Mouse (Mus musculus): ENCODE measurements at regions not wholly inside any gene's neighbourhood (a gene's known extent, or its start where the extent isn't known, plus 50 kb on each side); places are given as distances from the start of the nearest gene placed in this dataset.

- no peaks in the 10 kb centered on the region for H3K9me3 ChIP-seq (replicated peaks)
- H3K27me3 ChIP-seq (replicated peaks): no peaks in the 10 kb centered on the region
- H3K4me1 ChIP-seq (replicated peaks): 0 out of 2 replicates have a peak, but pooled peaks cover 3% of the 10 kb centered on the region
- WGBS: 55% methylated on average over 6 of the region's 6 CpGs
- no peaks in the 10 kb centered on the region for H3K36me3 ChIP-seq
- no peak overlapping the region for H3K9ac ChIP-seq
- ATAC-seq (ENCODE audit: insufficient number of reproducible peaks, low FRiP score): no peak
- no peak overlapping the region for H3K4me2 ChIP-seq
- no peak overlapping the region for H3K27ac ChIP-seq (ENCODE audit: poor library complexity, severe bottlenecking)
- H3K4me3 ChIP-seq: no peak overlapping the region
Measured at GRCm38 (mm10) chr9:112014796-112015195, 220.9 kb downstream of the Arpp21 start.

- Histone ChIP-seq H3K4me3 (no peak overlapping the region), H3K27ac (ENCODE audit: poor library complexity, severe bottlenecking) (peak overlapping the region; percentile 75), H3K4me2 (no peak overlapping the region), H3K36me3 (no peaks in the 10 kb centered on the region), H3K9ac (no peak overlapping the region), H3K27me3 (replicated peaks) (no peaks in the 10 kb centered on the region), H3K4me1 (replicated peaks) (peaks cover 12% of the 10 kb centered on the region), H3K9me3 (replicated peaks) (no peaks in the 10 kb centered on the region)
- no peak for ATAC-seq (ENCODE audit: insufficient number of reproducible peaks, low FRiP score)
- WGBS: 54% methylated on average over 4 of the region's 4 CpGs
Measured at GRCm38 (mm10) chr9:111994401-111994800, 241.3 kb downstream of the Arpp21 start.

GRCm38 (mm10) chr9:111993844-111994243 is 241.9 kb downstream of the Arpp21 start:
- WGBS: 19% methylated on average over 4 of the region's 4 CpGs
- peak overlapping the region; percentile 28 for H3K4me2 ChIP-seq
- H3K4me3 ChIP-seq: no peak overlapping the region
- peak; percentile 63 for ATAC-seq (ENCODE audit: insufficient number of reproducible peaks, low FRiP score)
- H3K9me3 ChIP-seq (replicated peaks): no peaks in the 10 kb centered on the region
- H3K27ac ChIP-seq (ENCODE audit: poor library complexity, severe bottlenecking): peak overlapping the region; percentile 75
- H3K36me3 ChIP-seq: no peaks in the 10 kb centered on the region
- no peak overlapping the region for H3K9ac ChIP-seq
- H3K27me3 ChIP-seq (replicated peaks): no peaks in the 10 kb centered on the region
- H3K4me1 ChIP-seq (replicated peaks): peaks cover 12% of the 10 kb centered on the region

GRCm38 (mm10) chr9:111990060-111990459 is 245.7 kb downstream of the Arpp21 start:
- no peaks in the 10 kb centered on the region for H3K27me3 ChIP-seq (replicated peaks)
- H3K36me3 ChIP-seq: no peaks in the 10 kb centered on the region
- H3K9me3 ChIP-seq (replicated peaks): no peaks in the 10 kb centered on the region
- ATAC-seq (ENCODE audit: insufficient number of reproducible peaks, low FRiP score): no peak
- H3K4me3 ChIP-seq: no peak overlapping the region
- no peak overlapping the region for H3K9ac ChIP-seq
- 64% methylated on average over 3 of the region's 3 CpGs for WGBS
- H3K27ac ChIP-seq (ENCODE audit: poor library complexity, severe bottlenecking): no peak overlapping the region
- H3K4me2 ChIP-seq: no peak overlapping the region
- peaks cover 12% of the 10 kb centered on the region for H3K4me1 ChIP-seq (replicated peaks)

- Histone ChIP-seq H3K4me2 (no peak overlapping the region), H3K27me3 (replicated peaks) (no peaks in the 10 kb centered on the region), H3K9ac (no peak overlapping the region), H3K36me3 (no peaks in the 10 kb centered on the region), H3K27ac (ENCODE audit: poor library complexity, severe bottlenecking) (no peak overlapping the region), H3K4me3 (no peak overlapping the region), H3K9me3 (replicated peaks) (peaks cover 5% of the 10 kb centered on the region; the same call in 1 of the 2 replicates), H3K4me1 (replicated peaks) (peaks cover 6% of the 10 kb centered on the region; the same call in 1 of the 2 replicates)
- WGBS: 51% methylated on average over 5 of the region's 5 CpGs
- no peak for ATAC-seq (ENCODE audit: insufficient number of reproducible peaks, low FRiP score)
Measured at GRCm38 (mm10) chr9:111963405-111964037, 272.2 kb downstream of the Arpp21 start.

GRCm38 (mm10) chr9:111957799-111958198 is 267.7 kb upstream of the Stac start:
- Histone ChIP-seq H3K27me3 (replicated peaks) (no peaks in the 10 kb centered on the region), H3K4me2 (no peak overlapping the region), H3K9ac (no peak overlapping the region), H3K27ac (ENCODE audit: poor library complexity, severe bottlenecking) (no peak overlapping the region), H3K4me3 (no peak overlapping the region), H3K36me3 (no peaks in the 10 kb centered on the region), H3K4me1 (replicated peaks) (no peaks in the 10 kb centered on the region), H3K9me3 (replicated peaks) (peaks cover 4% of the 10 kb centered on the region)
- ATAC-seq (ENCODE audit: insufficient number of reproducible peaks, low FRiP score): no peak
- WGBS: 41% methylated on average over 2 of the region's 2 CpGs

GRCm38 (mm10) chr9:111939271-111940067 is 249.3 kb upstream of the Stac start:
- Histone ChIP-seq H3K4me2 (no peak overlapping the region), H3K4me1 (replicated peaks) (0 out of 2 replicates have a peak, but pooled peaks cover 4% of the 10 kb centered on the region), H3K36me3 (no peaks in the 10 kb centered on the region), H3K4me3 (no peak overlapping the region), H3K27ac (ENCODE audit: poor library complexity, severe bottlenecking) (no peak overlapping the region), H3K27me3 (replicated peaks) (no peaks in the 10 kb centered on the region), H3K9me3 (replicated peaks) (no peaks in the 10 kb centered on the region), H3K9ac (no peak overlapping the region)
- no peak for ATAC-seq (ENCODE audit: insufficient number of reproducible peaks, low FRiP score)
- 42% methylated on average over 8 of the region's 8 CpGs for WGBS

- Histone ChIP-seq H3K9me3 (replicated peaks) (no peaks in the 10 kb centered on the region), H3K4me2 (no peak overlapping the region), H3K4me1 (replicated peaks) (no peaks in the 10 kb centered on the region), H3K27me3 (replicated peaks) (no peaks in the 10 kb centered on the region), H3K9ac (no peak overlapping the region), H3K4me3 (no peak overlapping the region), H3K36me3 (no peaks in the 10 kb centered on the region), H3K27ac (ENCODE audit: poor library complexity, severe bottlenecking) (no peak overlapping the region)
- ATAC-seq (ENCODE audit: insufficient number of reproducible peaks, low FRiP score): no peak
- 84% methylated on average over 6 of the region's 6 CpGs for WGBS
Measured at GRCm38 (mm10) chr9:111932455-111932854, 242.3 kb upstream of the Stac start.

GRCm38 (mm10) chr9:111918275-111918940 is 228.3 kb upstream of the Stac start:
- H3K4me1 ChIP-seq (replicated peaks): 0 out of 2 replicates have a peak, but pooled peaks cover 3% of the 10 kb centered on the region
- no peak for ATAC-seq (ENCODE audit: insufficient number of reproducible peaks, low FRiP score)
- H3K4me3 ChIP-seq: no peak overlapping the region
- no peak overlapping the region for H3K4me2 ChIP-seq
- H3K9ac ChIP-seq: no peak overlapping the region
- H3K27ac ChIP-seq (ENCODE audit: poor library complexity, severe bottlenecking): no peak overlapping the region
- 0 out of 2 replicates have a peak, but pooled peaks cover 7% of the 10 kb centered on the region for H3K27me3 ChIP-seq (replicated peaks)
- H3K9me3 ChIP-seq (replicated peaks): no peaks in the 10 kb centered on the region
- H3K36me3 ChIP-seq: no peaks in the 10 kb centered on the region
- 16% methylated on average over 16 of the region's 16 CpGs for WGBS

GRCm38 (mm10) chr9:111916684-111917535 is 226.8 kb upstream of the Stac start:
- Histone ChIP-seq H3K36me3 (no peaks in the 10 kb centered on the region), H3K9me3 (replicated peaks) (no peaks in the 10 kb centered on the region), H3K4me3 (no peak overlapping the region), H3K27ac (ENCODE audit: poor library complexity, severe bottlenecking) (no peak overlapping the region), H3K4me2 (peak overlapping the region; percentile 36; the same call in 1 of the 2 replicates), H3K27me3 (replicated peaks) (0 out of 2 replicates have a peak, but pooled peaks cover 7% of the 10 kb centered on the region), H3K4me1 (replicated peaks) (0 out of 2 replicates have a peak, but pooled peaks cover 3% of the 10 kb centered on the region), H3K9ac (no peak overlapping the region)
- whole genome bisulfite sequencing: 29% methylated on average over 17 of the region's 17 CpGs
- no peak for ATAC-seq (ENCODE audit: insufficient number of reproducible peaks, low FRiP score)

Data from heart, embryonic 12.5 days (tissue).